Mouse (Mus musculus) cerebellum, adult 11 months (tissue): Measurements from ENCODE around the gene Tradd.
"Not testable (repeated sequence)": the region's sequence is repeated elsewhere in the genome, so short reads cannot be mapped to it uniquely, and the experiment has no call there.

Experiments
- DNase-seq: peaks from one replicate; pipeline ENCODE4 v3.0.0; 2022

Tradd gene

DNA sequence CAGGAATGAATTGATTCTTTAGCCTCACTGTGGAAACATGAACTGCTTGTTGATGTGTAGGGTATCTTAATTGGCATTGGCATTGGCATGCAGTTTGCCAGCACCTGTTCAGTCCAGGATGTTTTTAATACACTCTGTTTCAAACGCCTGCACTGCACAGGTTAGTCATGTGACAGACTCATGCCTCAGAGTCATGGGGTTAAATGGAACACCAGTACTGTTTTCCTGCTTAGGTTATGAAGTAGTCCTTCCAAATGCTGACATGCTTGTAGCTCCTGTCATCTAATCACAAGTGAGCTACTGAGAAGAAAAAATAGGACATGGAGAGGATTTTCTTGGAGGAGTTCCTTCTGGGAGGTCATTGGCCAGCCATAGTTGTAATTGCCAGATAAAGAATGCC lies 29.2 kb downstream of the Tradd start:
- DNase-seq = no peak

DNA sequence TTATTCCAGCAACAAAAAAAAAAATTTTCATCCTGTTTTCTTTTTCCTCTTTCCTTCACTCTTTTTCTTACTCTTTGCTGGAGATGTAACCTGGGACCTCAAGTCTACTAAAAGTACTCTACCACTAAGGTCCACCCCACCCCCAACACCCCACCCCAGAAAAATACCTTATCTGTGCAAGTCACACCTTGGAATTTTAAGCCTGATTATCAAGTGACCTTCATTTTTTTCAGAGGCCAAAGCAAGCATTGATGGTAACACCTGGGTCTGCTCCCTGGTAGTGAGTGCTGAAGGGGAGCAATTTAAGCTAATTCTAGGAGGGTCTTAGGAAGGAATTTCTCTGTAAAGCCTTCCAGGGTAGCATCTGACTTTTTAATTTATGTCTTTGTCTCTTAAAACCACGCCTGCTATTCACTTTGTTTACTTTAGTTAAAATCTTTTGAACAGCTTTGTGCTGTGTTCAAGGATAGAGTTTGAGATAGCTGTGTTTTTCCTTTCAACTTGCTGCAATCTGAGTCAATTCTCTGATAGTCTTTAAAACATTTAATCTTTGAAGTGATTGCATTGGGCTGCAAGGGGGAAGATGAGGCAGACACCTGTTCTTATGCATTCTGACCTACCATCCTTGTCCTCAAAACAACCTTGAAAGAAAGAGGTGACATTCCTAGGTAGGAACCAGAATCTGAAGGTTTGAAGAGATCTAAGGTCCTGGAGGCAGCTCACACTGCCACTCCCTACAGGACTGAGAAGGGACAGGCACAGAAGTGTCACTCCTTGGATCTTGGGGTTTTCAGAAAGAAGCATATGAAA lies 31.1 kb downstream of the Tradd start:
- no peak for DNase-seq

- DNase-seq = not testable (repeated sequence)
These were observed 32.1 kb downstream of the Tradd start for GRCm38 (mm10) chr8:105232321-105232693.

- DNase-seq = no peak
These were observed 32.7 kb downstream of the Tradd start for GRCm38 (mm10) chr8:105231503-105232320.

DNA sequence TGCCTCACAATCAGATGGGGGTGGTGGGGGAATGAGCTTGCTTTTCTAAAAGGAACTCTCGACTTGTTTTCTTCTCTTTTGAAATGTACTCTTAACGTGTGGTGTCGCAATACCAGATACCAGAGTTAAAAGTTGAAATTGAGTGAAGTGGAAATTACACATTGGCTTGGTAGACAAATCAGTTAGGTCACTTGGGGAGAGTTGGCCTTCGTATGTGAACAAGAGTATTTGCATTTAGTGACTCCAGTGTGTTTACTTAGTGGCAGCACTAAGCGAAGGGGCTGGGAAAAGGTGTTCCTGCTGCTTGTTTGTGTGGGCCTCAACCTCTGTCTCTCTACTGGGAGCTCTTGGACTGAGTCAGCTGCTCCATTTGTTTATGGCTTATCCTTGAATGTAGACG lies 38.5 kb downstream of the Tradd start:
- no peak for DNase-seq

DNA sequence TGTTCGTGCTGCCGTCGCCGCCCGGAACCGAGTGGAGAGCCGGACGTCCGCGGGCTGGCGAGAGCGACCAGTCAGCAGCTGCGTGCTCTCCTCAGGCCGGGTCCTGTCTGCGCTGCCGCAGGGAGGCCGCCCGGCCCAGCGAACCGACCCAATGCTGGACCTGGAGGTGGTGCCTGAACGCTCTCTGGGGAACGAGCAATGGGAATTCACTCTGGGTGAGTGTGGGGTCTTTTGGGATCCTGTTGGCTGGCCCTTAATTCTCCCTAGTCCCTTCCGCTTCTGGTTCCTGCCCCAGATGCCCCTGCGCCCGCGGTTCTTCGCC lies 39.2 kb downstream of the Tradd start:
- DNase-seq = no peak

- peak; percentile 92 for DNase-seq
These were observed 39.8 kb downstream of the Tradd start, which contains the start of gene D230025D16Rik for GRCm38 (mm10) chr8:105224413-105225271. Gene D230025D16Rik (plus strand): TSS chr8:105225145.

DNA sequence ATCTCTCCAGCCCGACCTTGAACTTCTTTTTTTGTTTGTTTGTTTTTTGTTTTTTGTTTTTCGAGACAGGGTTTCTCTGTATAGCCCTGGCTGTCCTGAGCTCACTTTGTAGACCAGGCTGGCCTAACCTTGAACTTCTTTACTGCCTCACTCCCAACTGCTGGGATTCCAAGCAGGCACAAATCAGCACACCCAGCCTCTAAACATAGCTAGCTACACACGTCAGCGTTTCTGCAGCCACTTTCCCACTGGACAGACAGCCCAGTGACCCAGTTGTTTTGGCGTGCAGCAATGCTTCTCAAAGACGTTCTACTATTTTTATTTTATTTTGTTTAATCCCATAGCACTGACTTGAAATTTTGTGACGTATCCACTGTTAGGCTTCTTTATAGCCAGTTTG lies 40.6 kb downstream of the Tradd start:
- DNase-seq = no peak

DNA sequence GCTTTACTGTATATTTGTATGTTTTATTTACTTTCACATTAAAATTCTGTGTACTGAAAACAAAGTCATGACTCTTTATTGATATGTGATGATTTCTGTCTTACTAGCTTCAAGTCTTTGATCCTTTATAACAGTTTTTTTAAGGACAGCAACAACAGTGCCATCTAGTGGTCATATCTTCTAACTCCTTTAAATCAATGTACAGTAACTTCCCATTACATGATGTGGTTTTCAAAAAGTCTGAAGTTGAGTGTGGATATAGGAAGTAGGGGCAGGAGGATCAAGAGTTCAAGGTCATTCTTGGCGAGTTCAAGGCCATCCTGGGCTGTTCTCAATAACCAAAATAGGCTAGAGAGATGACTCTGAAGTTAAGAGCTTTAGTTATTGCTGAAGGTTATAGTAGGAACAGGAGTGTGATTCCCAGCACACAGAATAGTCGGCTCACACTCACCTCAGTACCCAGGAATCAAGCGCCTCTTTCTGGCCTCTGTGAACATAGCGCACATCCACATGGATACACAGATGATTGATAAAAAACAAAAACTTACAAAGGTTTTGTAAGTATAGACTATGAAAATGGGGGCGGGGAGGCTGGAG lies 46.4 kb downstream of the Tradd start:
- DNase-seq = no peak

DNA sequence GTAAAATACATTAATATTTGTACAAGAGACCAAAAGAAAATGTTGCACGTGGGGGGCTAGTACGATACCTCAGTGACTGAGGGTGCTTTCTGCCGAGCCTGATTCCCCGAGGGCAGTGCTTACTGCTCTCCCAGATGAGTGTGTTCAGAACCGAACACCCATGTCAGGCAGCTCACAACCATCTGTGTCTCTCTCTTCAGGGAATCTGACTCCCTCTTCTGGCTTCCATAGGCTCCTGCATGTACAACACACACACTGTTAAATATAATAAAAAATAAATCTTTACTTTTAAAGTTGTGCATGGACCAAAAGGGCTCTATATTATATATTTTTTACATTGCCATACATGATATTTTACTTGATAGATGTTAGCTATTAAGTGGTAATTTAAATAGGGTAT lies 50.3 kb downstream of the Tradd start:
- DNase-seq = no peak

DNA sequence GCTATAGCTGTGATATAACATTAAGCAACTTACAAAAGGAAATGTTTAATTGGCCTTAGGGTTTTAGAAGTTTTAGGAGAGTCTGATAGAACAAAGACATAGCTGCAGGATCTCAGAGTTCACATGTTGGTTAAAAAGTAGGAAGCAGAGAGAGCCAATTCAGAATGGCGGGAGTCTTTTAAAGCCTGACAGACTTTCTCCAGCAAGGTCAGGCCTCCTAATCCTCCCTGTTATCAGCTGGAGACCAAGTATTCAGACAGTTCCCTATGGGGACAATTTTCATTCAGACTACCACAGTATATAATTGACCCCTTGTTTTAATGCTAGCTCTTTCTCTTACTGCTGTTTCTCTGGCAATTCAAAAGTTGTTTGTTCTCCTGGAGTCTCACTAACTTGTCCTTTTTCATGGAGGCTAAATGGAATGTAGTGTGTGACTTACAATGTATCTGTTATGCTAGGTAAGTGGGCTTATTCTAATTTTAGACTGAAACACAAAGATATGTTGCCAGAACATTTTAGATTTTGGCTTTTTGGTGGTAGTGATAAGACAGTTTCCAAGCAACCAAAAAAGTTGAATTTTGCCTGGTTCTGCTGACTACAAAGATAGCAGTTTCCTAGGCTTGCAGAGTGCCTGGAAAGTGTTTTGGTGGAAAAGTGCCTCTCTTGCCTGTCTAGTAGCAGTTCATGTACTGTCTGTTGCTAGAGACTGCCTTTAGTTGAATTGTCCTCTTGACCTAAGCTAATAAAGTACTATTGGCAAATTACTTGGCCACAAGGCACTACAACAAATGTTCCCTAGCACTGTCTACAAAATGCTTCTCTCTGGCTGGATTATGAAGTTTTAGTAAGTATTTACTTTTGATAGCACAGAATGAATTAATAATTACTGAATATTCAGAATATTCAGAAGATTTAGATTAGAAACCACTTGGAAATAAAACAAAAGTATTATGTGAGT lies 55.0 kb downstream of the Tradd start:
- no peak for DNase-seq
